Mouse (Mus musculus) liver, adult 2 months (tissue): ENCODE measurements around the gene Eef2. TPM values are rescaled to one million over a fixed set of nuclear protein-coding genes. Genes with fewer than 3 reads are reported as not detected.
A peak's percentile ranks its signal among the peaks of the same experiment; 100 is the strongest.
"Not testable (repeated sequence)": the region's sequence is repeated elsewhere in the genome, so short reads cannot be mapped to it uniquely, and the experiment has no call there.

Source experiments
- DNase-seq: peaks from one replicate; pipeline ENCODE4 v3.0.0-alpha.2; 2011; ENCODE audit warnings: low read depth, low spot score; ENCODE audit errors: extremely low read depth
- H3K27ac ChIP-seq: fragments of 200-500 bp; replicated peaks from 2 replicates; pipeline ENCODE4 v1.5.1; 2012; ENCODE audit warnings: low read depth, mild to moderate bottlenecking, control low read depth, inconsistent platforms, low read length; ENCODE audit not compliant: insufficient read depth
- H3K27me3 ChIP-seq: fragments of 200-500 bp; 2 replicates; pipeline ENCODE4 v1.6.1; 2012; ENCODE audit warnings: mild to moderate bottlenecking, moderate library complexity, low read length, inconsistent platforms; ENCODE audit not compliant: control insufficient read depth, insufficient read depth
- H3K36me3 ChIP-seq: fragments of 200-500 bp; 2 replicates; pipeline ENCODE4 v1.6.1; 2012; ENCODE audit warnings: low read length, inconsistent platforms; ENCODE audit not compliant: control insufficient read depth, insufficient read depth
- H3K4me1 ChIP-seq: fragments of 200-500 bp; 2 replicates; pipeline ENCODE4 v1.6.1; 2011; ENCODE audit warnings: low read length; ENCODE audit not compliant: control insufficient read depth, insufficient read depth
- H3K4me3 ChIP-seq: fragments of 200-500 bp; 2 replicates; pipeline ENCODE4 v1.5.1; 2011; ENCODE audit warnings: low read depth, mild to moderate bottlenecking, control low read depth, low read length, moderate library complexity; ENCODE audit not compliant: insufficient read depth
- H3K79me2 ChIP-seq: fragments of 200-500 bp; 2 replicates; pipeline ENCODE4 v1.6.1; 2012; ENCODE audit warnings: inconsistent platforms, mild to moderate bottlenecking, low read length, moderate library complexity; ENCODE audit not compliant: control insufficient read depth, insufficient read depth
- H3K9ac ChIP-seq: fragments of 200-500 bp; 2 replicates; pipeline ENCODE4 v1.6.1; 2012; ENCODE audit warnings: low read depth, mild to moderate bottlenecking, control low read depth, inconsistent platforms, low read length
- CTCF ChIP-seq: fragments of 200-500 bp; IDR thresholded peaks from 2 replicates; pipeline ENCODE4 v1.5.1; 2011; ENCODE audit warnings: low read depth, low read length, control low read depth
- POLR2A ChIP-seq: fragments of 200-500 bp; IDR thresholded peaks from 2 replicates; pipeline ENCODE4 v1.6.1; 2011; ENCODE audit warnings: low read length, control low read depth; ENCODE audit not compliant: insufficient read depth; ENCODE audit errors: extremely low read depth
- WGBS: fragments of 180-500 bp; shearing (Covaris S2); methylation state at CpG from one replicate; pipeline ENCODE4 v1.1.7; 2018; 5-methylcytosine and 5-hydroxymethylcytosine counted together
- polyA plus RNA-seq: library from polyadenylated mRNA; depleted of rRNA; stranded (reverse); fragments of >200 nt; gene quantifications from 2 replicates; pipeline ENCODE4 v1.2.3, GENCODE M21; 2012
- total RNA-seq: library from RNA; depleted of rRNA; stranded (reverse); fragments of >200 nt; gene quantifications from 2 replicates; pipeline ENCODE4 v1.2.3, GENCODE M21; 2014

The Eef2 gene
- total and polyA plus RNA-seq, 2 experiments, result 812 to 1,204 TPM

DNA sequence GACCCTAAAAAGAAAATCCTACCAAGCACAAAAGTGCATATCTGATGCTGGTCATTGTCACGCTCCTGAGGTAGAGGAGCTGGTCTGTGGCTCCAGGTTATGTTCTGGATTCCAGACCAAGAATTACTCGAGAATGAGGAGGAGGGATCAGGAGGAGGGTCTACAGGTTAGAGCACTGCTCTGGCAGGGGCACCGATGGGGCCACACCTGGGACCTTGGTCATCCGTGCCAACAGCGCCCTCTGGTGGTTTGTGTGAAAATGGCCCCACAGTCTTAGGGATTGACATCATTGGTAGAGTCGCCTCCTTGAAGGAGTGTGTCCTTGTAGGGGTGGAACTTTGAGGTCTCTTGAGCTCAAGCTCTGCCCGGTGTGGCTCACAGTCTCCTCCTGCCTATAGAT, 41.5 kb downstream of the Eef2 start:
- H3K9ac ChIP-seq, result no peak overlapping the region
- H3K4me3 ChIP-seq, result no peak overlapping the region
- no peaks in the 10 kb centered on the region for H3K27me3 ChIP-seq
- no peaks in the 10 kb centered on the region for H3K79me2 ChIP-seq
- peak; percentile 87 for TF ChIP-seq CTCF
- no peak for TF ChIP-seq POLR2A
- no peaks in the 10 kb centered on the region for H3K36me3 ChIP-seq
- 25% methylated on average over 7 of the region's 7 CpGs for WGBS
- H3K27ac ChIP-seq, result no peak overlapping the region
- peak; percentile 24 for DNase-seq
- no peaks in the 10 kb centered on the region for H3K4me1 ChIP-seq

DNA sequence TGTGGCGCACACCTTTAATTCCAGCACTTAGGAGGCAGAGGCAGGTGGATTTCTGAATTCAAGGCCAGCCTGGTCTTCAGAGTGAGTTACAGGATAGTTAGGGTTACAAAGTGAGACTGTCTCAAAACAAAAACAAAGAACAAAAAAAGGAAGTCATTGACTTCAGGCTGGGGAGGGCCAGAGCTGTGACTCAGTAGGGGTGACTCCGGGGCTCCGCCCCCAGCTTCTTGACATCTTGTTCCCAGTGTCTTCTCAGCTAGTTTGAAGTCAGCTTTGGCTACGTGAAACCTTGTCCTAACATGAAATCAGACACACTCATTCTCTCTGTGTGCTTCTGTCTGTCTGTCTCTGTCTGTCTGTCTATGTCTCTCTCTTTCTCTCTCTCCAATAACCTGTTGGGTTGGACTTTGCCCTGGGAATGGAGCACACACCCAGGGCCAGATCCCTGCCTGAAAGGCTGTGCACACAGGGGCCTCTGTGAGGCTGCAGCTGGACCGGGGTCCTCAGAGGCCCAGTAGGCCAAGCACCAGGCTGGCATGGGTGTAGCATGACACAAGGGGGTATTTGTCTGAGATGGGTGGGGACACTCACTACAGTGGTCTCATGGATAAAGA, 45.1 kb downstream of the Eef2 start:
- 78% methylated on average over 5 of the region's 5 CpGs for WGBS
- Histone ChIP-seq H3K9ac (no peak overlapping the region), H3K4me3 (no peak overlapping the region), H3K4me1 (no peaks in the 10 kb centered on the region), H3K79me2 (no peaks in the 10 kb centered on the region), H3K36me3 (no peaks in the 10 kb centered on the region), H3K27me3 (no peaks in the 10 kb centered on the region), H3K27ac (no peak overlapping the region)
- TF ChIP-seq CTCF (no peak), POLR2A (no peak)
- no peak for DNase-seq

GRCm38 (mm10) chr10:81223731-81224130, 47.3 kb downstream of the Eef2 start:
- H3K4me1 ChIP-seq, H3K9ac ChIP-seq, H3K79me2 ChIP-seq, H3K27ac ChIP-seq, DNase-seq, H3K27me3 ChIP-seq, H3K4me3 ChIP-seq, H3K36me3 ChIP-seq: not testable (repeated sequence)
- 63% methylated on average over 2 of the region's 2 CpGs for WGBS

DNA sequence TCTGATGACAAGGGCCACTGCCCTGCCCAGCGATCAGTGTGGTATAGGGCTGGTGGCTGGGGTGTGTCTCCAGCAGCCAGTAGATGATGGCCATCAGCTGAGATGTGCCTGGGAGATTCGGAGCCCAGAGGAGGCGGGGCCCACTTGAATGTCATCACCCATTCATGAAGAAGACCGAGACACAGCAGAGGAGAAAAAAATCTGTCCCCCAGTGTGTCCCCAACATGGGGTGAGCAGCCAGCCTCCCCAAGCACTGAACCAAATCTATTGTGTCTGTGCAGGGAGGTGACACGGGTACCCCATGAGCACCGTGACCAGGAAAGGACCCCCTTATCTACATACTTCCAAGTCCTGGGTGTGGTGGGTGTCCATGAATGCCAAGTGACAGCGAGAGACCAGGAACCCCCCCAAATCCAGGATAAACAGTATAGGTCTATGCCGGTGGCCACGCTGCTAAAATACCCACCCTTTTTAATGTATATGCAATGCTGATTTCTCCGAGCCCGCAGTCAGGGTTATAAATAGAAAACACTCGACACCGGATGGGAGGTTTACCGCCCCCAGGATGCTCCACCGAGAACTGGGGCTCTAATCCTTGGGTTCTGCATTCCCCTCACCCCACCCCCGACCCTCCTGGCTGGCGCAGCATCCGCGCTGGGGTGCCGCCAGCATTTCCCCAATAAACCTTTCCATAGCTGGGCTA, 53.5 kb downstream of the Eef2 start:
- Histone ChIP-seq H3K4me1 (peaks cover 13% of the 10 kb centered on the region), H3K9ac (no peak overlapping the region), H3K27me3 (peaks cover 4% of the 10 kb centered on the region; the same call in 1 of the 2 replicates), H3K27ac (no peak overlapping the region), H3K79me2 (no peaks in the 10 kb centered on the region), H3K4me3 (no peak overlapping the region), H3K36me3 (no peaks in the 10 kb centered on the region)
- WGBS, result 25% methylated on average over 20 of the region's 20 CpGs
- TF ChIP-seq POLR2A (no peak), CTCF (no peak)
- DNase-seq, result no peak

DNA sequence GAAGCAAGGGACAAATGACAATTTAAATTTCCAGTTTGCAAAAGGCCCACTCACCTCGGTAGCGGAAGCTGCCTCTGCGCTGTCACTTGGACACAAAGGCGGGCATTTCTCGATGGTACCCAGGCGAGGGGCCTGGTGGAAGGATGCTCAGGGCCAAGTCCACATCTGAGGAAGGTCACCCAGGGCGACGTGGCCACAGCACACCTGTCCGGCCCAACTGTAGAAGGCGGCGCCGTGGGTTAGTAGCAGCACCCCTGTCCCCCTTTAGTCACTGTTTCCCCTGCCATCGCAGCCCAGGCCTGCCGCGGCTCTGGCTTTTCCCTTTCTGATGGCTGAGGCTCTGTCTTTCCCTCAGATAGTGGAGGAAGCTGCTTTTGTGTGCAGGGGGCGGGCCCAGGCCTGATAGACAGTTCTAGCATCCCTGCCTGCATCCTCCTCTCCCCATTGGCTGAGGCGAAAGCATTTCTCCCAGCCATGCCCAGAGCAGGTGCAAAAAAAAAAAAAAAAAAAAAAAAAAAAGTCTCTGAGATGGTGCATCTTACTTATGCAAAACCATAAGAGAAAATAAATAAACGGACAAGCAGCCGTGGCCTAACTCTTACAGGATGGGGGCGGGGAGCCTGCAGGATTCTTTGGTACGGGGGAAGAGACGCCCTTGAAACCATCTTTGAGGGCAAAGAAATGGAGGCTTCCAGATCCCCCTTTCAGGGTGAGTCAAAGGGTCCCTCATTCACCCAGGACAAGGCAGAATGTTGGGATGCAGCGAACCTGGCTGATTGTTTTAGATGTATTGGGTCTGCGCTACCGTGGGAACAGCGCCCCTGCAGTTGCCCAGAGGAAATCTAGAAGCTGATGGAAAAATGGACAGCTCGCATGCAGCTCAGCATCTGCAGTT, 54.3 kb downstream of the Eef2 start, which contains the start of gene Atcay:
Gene Atcay (minus strand): TSS at position 396 of the 895 bp plus-strand sequence.
- Histone ChIP-seq H3K4me1 (peaks cover 13% of the 10 kb centered on the region), H3K4me3 (no peak within 1 kb of the TSS), H3K27ac (no peak within 1 kb of the TSS), H3K79me2 (no peaks in the 10 kb centered on the region), H3K36me3 (no peaks in the 10 kb centered on the region), H3K9ac (no peak within 1 kb of the TSS), H3K27me3 (peaks cover 4% of the 10 kb centered on the region; the same call in 1 of the 2 replicates)
- DNase-seq, result no peak
- 19% methylated on average over 27 of the region's 27 CpGs for WGBS
- TF ChIP-seq CTCF, result peak; percentile 62
- no peak for TF ChIP-seq POLR2A
